Mouse (Mus musculus) c-Kit-negative CD71-positive TER-119-positive erythroid progenitor cells, embryonic 14.5 days (primary cell): ENCODE measurements around the gene Fam117b.

Source experiments
- DNase-seq: peaks from one replicate; pipeline ENCODE4 v3.0.0-alpha.2; 2013; ENCODE audit warnings: low read depth, low spot score

The Fam117b gene

DNA sequence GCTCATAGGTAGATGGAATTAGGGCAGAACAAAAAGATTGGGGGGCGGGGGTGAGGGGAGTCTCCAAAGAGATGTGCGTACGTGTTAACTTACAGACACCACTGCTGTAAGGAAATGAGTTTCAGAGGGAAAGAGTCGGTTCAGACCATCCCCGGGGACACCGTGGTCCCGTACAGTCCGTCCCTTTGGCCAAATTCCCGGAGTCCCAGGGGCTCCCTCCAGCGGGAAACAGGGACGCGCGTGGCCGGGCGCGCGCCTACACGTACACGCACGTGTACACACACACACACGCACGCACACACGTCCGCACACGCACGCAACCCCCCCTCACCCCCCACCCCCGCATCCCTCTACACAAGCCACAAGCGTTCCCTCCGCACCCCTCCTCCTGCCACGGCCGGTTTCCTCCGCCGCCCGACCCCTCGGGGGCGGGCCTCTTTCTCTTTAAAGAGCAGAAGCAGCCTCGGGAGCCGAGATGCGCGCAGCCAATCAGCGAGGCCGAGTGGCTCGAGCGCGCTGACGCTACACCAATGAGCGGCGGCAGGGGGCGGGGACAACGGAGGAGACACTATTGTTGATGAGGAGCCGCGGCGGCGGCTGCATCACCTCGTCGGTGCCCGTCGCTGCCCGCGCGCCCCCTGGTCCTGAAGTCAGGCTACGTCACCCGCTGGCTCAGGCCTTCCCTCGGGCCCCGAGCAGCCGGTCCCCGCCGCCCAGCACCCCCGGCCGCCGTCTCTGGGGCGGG is at the start of gene Fam117b:
Gene Fam117b (plus strand): TSS at position 594 of the 745 bp plus-strand sequence.
- peak; percentile 93 for DNase-seq

DNA sequence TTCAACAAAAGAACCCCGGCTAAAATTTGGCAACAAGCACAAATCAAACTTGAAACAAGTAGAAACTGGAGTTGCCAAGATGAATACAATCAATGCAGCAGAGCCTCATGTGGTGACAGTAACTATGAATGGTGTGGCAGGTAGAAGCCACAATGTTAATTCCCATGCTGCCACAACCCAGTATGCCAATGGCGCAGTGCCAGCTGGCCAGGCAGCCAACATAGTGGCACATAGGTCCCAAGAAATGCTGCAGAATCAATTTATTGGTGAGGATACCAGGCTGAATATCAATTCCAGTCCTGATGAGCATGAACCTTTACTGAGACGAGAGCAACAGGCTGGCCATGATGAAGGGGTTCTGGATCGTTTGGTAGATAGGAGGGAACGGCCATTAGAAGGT is 44.8 kb upstream of the Fam117b start:
- DNase-seq, result no peak

DNA sequence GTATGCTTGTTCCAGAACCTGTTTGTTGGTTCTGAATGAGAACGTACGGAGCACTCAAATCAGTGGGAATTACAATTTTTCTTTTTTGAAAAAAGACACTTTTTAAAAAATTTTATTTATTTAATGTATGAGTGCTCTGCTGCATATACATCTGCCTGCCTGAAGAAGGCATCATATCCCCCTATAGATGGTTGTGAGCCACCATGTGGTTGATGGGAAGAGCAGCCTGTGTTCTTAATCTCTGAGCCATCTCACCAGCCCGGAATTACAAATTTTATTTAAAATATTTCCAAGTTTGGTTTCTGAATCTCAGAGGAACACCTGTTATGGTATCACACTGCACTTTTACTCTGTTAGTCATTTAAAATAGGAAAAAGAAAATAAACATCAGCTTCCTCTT is 38.8 kb upstream of the Fam117b start:
- no peak for DNase-seq

DNA sequence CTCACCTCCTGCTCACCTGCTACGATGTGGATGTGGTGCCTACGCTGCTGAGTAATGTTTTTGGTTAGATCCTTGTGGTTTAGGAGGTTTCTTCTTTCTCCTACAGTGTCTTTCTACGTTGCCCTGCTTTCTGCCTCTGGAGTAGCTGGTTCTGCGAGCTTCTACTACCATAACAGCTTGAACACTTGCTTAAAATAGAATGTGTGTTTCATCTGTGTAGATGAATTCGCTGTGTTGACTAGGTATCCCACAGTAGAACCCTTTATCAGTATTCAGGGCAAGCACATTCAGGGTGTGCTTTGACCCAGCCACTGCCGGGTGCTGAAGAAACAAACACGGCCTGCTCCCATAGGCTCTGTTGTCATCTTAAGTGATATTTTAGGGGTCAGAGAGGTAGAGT is 34.7 kb upstream of the Fam117b start:
- DNase-seq, result no peak

DNA sequence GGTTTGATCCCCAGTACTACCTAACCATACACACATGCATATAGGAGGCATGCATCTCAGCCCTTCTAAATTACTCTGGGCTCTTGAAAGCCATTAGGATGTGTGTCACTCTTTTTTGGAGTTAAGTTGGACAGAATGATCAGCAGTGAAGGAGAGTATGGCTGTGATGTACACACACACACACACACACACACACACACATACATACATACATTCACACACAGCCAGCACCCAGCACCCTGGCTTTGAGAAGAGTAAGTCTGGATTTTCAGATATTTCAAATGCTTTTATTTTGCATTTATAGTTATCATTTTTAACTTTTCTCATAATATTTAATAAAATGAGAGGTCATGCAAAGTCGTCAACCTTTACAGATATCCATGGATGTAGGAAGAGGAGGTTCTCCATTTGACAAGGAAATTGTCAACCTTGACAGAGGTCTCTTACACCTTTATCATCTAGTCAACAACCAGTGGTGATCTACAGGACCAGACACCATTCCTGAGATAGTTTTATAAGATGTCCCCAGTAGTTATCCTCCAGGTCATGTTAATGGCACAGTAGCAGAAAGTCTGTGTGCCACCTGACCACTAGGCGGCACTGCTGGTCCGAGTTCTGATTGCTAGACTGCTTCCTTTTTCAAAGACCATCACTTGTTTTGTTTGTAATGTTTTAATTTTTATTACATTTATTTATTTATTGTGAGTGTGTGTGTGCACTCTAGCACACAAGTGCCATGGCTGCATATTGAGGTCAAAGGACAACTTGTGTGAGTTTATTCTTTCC is 29.3 kb upstream of the Fam117b start:
- peak; percentile 42 for DNase-seq

DNA sequence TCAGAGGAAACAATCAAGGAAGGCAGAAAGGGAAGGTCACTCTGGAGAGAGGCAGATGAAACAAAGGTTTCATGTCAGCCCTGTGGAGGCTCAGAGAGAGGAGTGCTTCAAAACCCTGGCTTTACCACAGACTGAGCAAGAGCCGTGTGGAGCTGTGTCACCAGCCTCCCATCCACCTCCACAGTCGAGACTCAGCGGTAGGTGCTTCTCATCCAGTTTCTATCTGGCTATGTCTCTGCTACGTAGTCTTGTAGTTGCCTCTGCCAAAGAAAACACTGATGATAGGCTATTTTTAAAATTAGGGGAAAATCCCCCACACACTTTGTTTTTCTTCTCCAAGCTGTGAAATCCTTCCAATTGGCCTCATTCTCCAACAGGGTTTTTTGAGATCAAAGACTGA is 25.9 kb upstream of the Fam117b start:
- DNase-seq, result no peak

DNA sequence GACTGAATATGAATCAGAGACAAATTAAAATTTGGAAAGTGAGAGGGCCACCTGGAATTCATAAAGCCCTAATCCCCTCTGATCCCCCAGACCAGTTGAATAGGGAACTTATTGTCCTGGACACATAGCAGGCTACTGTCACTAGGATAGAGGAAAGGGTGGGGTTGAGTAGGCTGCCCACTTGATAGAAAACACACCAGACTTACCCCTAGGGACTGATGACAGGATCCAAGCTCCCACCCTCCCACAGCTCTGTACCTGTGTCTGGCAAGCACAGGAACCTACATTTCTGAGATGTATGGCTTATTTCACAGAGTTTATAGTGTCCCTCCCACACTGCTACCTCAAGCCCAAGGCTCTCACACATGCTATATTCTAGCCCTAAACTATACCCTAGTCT is 24.8 kb upstream of the Fam117b start:
- no peak for DNase-seq

DNA sequence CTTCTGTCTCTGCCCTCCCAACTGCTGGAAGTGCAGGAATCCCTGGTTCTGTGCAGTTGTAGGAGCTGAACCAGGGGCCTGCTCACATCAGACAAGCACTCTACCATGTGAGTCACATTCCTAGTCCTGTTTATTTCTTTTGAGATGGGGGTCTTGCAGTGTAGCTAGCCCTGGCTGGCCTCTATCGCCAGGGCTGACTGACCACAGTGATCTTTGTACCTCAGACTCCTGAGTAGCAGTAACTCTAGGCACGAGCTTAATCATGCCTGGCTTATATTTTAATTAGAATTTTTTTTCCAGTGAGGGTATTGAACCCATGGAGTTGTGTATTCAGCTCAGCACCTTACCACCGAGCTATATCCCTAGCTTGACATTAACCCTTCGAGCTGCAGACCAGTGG is 21.6 kb upstream of the Fam117b start:
- DNase-seq, result no peak

DNA sequence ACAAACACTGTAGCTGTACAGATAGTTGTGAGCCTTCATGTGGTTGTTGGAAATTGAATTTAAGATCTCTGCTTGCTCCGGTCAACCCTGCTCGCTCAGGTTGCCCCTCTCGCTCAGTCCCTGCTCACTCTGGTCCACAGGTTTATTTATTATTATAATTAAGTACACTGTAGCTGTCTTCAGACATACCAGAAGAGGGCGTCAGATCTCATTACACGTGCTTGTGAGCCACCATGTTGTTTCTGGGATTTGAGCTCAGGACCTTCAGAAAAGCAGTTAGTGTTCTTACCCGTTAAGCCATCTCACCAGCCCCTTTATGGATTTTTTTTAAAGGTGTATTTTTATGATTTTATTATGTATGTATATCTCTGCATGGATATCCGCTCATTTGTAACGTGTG is 20.0 kb upstream of the Fam117b start:
- no peak for DNase-seq

DNA sequence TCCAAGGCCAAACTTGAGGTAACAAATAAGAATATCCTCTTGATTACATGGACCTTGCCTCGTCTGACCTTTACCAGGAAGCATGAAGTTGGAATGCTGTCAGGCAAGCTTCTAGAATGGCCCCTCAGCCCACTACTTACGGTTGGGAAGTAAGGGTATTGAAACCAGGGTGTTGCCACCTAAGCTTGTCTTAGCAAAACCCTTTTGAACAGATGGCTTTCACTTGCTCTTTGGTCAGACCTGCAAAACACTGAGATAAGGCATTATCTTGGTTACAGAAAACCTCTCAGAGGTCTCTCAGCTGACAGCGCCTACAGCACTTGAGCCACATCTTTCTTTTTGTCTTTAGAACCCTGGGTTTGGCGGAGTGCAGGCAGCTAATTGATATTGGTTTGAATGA is 18.8 kb upstream of the Fam117b start:
- DNase-seq, result no peak

DNA sequence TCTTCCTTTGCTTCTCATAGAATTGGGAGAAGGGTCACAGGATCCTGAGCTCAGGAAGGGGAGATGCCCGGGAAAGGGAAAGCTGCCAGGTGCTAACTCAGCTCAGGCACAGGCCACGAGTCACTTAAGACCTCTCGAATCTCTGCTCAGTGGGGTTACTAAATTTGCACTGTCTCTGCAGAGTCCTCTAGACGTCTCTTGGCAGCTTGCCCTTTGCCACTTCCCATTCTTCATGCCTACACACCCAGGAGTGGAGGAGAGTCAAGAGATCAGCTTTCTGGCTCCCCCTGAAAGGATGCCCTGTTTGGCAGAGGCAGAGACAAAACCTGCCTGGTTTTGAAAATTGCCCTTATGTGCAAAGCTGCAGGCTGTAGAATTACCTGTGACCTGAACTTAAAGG is 17.4 kb upstream of the Fam117b start:
- DNase-seq, result no peak

DNA sequence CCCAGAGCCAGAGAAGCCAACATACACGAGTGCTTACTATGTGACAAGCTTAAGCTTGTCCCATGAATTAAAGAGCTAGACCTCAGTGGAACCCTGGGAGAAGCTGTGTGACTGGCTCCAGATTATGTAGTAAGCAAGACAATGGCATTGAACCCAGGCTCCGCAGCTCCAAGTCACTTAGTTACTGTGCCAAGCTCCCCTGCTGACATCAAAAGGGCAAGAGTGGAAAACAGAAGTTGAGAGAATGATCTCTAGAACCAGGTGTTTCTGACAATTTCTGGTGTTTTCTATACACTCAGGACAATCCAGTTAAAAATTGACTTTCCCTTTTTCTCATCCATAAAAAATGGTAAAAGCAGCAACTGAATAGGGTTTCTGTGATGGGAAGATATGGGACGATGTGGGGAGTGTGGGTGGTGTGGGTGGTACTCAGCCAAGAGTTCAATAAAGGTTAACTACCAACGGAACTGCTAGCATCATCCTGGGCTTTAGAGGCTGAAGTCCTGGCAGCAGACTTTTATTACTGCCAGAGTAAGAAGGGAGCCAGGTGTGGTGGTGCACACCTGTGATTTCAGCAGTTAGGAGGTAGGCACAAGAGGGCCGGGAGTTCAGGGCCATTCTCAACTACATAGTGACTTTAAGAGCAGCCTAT is 15.5 kb upstream of the Fam117b start:
- DNase-seq, result no peak

DNA sequence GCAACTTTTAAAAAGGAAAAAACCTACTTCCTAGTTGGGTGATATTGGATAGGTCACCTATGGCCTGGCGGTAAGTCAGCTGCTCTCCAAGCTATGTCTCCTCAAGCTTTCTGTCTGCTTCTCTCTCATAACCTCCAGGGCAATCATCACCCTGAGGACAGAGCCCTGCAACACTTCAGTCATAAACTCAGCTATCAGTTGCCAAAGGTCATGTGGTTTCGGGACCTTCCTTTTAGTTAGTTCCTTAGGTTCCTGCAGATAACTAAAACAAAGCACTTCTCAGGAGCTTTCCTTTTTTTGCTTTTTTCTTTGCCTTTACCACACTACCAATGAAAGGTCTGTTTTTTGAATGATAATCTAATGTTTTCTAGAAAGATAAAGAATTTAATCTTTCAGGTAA is 13.1 kb upstream of the Fam117b start:
- DNase-seq, result no peak

DNA sequence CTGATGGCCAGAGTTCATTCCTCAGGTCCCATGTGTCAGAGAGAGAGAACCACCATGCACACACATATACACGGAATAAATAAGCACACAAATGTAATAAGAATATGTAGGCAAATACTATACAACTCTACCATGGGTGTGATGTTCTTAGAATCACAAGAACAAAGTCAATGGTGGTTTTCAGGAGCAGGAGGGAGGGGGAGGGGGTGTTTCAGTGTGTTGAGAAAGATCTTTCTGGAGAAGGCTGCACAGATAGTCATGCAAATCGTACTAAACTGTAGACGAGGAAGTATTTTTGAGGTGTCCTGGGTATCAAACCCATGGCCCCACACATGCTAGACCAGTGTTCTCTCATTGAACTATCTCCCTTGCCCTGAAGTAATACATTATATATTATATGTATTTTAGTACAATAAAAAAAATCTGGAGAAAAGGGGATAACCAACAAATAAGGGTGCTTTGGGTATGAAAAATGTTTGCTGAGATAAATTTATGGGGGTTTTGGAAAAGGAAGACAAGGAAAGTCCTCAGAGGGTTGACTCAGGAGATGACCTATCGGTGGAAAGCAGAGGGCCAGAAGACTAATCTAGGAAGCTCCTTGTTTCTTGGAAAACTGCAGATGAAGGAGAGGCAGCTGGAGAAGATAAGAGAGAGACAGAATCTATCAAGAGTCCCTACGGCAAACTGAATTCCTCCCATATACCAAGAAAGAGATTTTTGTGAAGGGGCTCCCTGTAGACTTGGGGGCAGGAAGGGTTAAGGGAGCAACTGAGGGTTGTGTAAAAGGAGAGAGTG is 11.5 kb upstream of the Fam117b start:
- DNase-seq, result no peak

DNA sequence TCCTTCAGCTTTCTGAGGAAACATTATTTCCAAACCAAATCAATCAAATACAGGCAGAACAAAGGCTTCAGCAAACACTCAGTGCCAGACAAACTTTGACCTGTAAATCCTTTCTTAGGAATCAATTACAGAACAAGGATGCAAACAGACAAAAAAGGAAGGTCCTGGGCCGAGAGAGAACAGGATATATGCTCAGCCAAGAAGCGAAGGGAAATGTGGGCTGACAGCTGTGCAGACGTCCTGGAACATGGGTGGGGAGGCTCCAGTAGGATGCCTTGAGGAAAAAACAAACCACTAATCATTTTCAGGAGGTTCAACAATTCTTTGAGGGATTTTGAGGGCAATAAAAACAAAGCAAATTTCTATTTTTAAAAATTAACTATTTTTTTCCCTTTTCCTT is 10.2 kb upstream of the Fam117b start:
- no peak for DNase-seq

DNA sequence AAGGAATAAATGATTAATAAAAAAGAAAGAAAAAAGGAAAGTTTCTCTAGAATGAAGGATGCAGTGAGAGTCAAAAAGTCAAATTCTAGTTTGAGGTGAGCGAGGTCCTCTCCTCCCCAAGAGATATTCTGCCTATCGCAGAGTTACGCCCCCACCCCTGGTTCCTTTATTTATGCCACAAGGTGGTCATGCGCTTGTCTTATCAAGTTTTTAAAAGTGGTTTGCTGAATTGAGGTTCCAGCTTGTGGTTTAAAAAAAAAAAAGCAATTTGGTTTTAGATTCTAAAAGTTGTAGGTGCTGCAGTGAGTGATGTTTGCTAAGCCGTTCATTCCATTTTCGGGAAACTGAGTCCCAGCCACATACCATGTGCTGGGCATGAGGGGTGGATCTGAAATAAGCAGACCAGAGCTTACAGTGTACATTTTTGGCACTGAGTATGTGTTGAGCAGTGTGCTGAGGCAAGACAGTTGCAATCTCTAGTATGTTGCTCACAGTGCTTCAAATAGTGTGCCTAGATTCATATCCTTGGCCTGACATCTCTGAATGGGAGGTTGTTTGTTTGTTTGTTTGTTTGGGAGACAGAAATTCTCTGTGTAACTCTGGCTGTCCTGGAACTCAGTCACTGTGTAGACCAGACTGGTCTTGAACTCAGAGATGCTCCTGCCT is 8.0 kb upstream of the Fam117b start:
- DNase-seq, result no peak

DNA sequence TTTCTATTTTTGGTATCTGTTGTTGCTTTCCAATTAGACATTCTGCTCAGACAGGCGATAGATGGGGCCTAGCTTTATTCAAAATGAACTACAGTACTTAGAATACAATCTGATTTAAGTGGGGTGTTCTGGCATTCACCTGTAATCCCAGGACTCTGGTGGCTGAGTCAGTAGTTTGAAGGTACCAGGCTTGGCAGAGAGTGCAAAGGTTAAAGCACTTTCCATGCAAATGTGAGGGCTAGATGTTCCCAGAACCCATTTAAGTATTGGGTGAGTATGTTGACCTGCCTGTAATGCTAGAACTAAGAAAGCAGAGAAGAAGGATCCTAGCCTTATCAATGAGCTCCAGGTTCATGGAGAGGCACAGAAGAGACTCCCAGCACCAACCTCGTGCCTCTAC is 6.9 kb upstream of the Fam117b start:
- no peak for DNase-seq

DNA sequence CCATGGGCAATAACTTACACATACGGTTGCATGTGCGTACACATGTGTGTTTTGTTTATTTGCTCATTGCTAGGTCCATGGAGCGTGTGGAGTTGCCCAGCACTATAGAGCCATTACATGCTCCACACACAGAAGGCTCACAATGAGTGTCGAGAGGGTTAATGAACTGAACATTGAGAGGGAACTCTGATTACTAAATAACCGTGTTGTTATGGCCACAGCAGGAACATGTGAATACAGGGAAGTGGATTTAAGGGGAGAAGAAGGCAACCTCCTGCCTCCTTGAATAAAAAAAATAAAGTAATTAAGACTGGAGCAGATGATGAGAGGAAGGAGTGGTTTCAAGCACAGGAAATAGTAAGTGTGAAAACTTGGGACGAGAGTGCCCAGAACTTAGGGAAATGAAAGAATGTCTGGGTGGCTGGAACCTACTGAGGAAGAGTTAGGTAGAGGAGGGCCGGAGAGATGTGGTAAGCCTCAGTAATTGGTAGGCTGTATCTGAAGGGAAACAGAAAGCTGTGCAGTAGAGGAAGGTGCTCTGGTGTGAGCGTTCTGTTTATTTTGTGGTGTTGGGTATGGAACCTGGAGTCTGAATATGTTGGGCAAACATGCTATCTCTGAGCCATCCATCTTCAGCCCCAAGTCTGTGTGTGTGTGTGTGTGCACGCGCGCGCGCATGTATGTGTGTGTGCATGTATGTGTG is 5.8 kb upstream of the Fam117b start:
- no peak for DNase-seq

DNA sequence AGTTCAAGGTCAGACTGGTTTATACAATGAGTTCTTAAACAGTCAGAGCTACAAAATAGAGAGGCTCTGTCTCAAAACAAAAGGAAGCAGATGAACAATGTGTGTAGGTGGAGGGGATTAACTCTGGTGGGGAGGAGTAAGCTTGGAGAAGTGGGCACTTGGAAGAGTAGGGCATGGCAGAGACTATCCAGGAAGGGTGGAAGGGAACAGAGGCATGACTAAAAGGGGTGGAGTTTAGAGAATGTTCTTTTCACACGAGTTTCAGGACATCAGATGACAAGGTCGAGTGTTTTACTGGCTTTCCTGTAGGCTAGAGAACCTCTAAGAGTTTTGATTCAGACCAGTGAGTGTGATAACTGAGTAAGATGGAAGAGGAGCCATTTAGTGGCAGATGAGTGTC is 5.1 kb upstream of the Fam117b start:
- DNase-seq, result no peak

DNA sequence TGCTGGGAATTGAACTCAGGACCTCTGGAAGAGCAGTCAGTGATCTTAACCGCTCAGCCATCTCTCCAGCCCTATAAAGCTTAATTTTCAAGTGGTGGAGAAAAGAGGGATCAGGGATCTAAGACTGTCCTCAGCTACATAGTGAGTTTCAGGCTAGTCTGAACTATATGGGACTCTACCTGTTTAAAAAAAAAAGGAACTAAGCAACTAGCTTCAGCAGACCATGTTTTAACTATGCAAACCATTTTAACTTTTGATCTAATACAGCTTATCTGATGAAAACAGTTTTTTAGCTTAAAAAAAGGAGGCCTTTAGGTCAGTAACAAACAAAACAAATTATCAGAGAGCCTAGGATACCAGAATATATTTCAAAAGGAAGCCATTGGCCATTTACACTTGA is 1.9 kb upstream of the Fam117b start:
- DNase-seq, result no peak
